Mouse (Mus musculus) heart, embryonic 14.5 days (tissue): ENCODE measurements at regions not wholly inside any gene's neighbourhood (a gene's known extent, or its start where the extent isn't known, plus 50 kb on each side); places are given as distances from the start of the nearest gene placed in this dataset.
A peak's percentile ranks its signal among the peaks of the same experiment; 100 is the strongest.

ENCODE experiments used
- ATAC-seq: fragments of 200-750 bp; cut with Nextera tagmentation; 2 replicates; pipeline ENCODE4 v1.8.0; 2017; ENCODE audit warnings: low read depth, moderate TSS enrichment; ENCODE audit not compliant: insufficient number of reproducible peaks, insufficient read depth, low FRiP score
- H3K27ac ChIP-seq, 2 experiments: fragments of 200-500 bp in 1 of 2; fragments of 300-500 bp in 1 of 2; sonication (generic) in 1 of 2; replicated peaks in 1 of 2; 2 replicates each; pipeline ENCODE4 v1.5.1; 2012 to 2014; ENCODE audit warnings: low read depth in 2 of 2, low read length in 2 of 2, control low read depth in 1 of 2, mild to moderate bottlenecking in 1 of 2, mixed read lengths in 1 of 2; ENCODE audit not compliant: control insufficient read depth in 1 of 2, insufficient read depth in 1 of 2
- H3K27me3 ChIP-seq: fragments of 300-500 bp; sonication (generic); 2 replicates; pipeline ENCODE4 v1.6.1; 2014; ENCODE audit warnings: mild to moderate bottlenecking, low read length, control low read depth; ENCODE audit not compliant: control insufficient read depth, insufficient read depth
- H3K36me3 ChIP-seq: fragments of 300-500 bp; sonication (generic); 2 replicates; pipeline ENCODE4 v1.6.1; 2014; ENCODE audit warnings: mild to moderate bottlenecking, control low read depth, low read length, mixed read lengths; ENCODE audit not compliant: control insufficient read depth, insufficient read depth
- H3K4me1 ChIP-seq, 2 experiments: fragments of 200-500 bp in 1 of 2; fragments of 300-500 bp in 1 of 2; sonication (generic) in 1 of 2; 2 replicates each; pipeline ENCODE4 v1.6.1; 2012 to 2014; ENCODE audit warnings: low read length in 2 of 2, control low read depth in 1 of 2, mixed read lengths in 1 of 2; ENCODE audit not compliant: control insufficient read depth in 2 of 2, insufficient read depth in 2 of 2
- H3K4me2 ChIP-seq: fragments of 300-500 bp; sonication (generic); 2 replicates; pipeline ENCODE4 v1.6.1; 2014; ENCODE audit warnings: mild to moderate bottlenecking, low read length
- H3K4me3 ChIP-seq, 2 experiments: fragments of 200-500 bp in 1 of 2; fragments of 300-500 bp in 1 of 2; sonication (generic) in 1 of 2; 2 replicates each; pipeline ENCODE4 v1.5.1; 2012 to 2014; ENCODE audit warnings: low read length in 2 of 2, mild to moderate bottlenecking in 2 of 2, control low read depth in 1 of 2, low read depth in 1 of 2, moderate library complexity in 1 of 2; ENCODE audit not compliant: control insufficient read depth in 1 of 2, insufficient read depth in 1 of 2
- H3K9ac ChIP-seq: fragments of 300-500 bp; sonication (generic); 2 replicates; pipeline ENCODE4 v1.6.1; 2014; ENCODE audit warnings: mild to moderate bottlenecking, low read length
- H3K9me3 ChIP-seq: fragments of 300-500 bp; sonication (generic); 2 replicates; pipeline ENCODE4 v1.6.1; 2016; ENCODE audit warnings: low read length, control low read depth; ENCODE audit not compliant: control insufficient read depth
- WGBS: fragments of 180-500 bp; shearing (Covaris S2); extraction: QIAGEN DNeasy Blood & Tissue Kit; methylation state at CpG from one replicate; pipeline ENCODE4 v1.1.7; 2014; 5-methylcytosine and 5-hydroxymethylcytosine counted together

GRCm38 (mm10) chr4:124443613-124444108 is 166.9 kb downstream of the 3100002H09Rik start:
- H3K27ac ChIP-seq: no peak overlapping the region
- H3K36me3 ChIP-seq: no peaks in the 10 kb centered on the region
- WGBS: 5% methylated on average over 8 of the region's 10 CpGs
- no peak overlapping the region for H3K9ac ChIP-seq
- no peak for ATAC-seq
- no peak overlapping the region for H3K4me2 ChIP-seq
- H3K27me3 ChIP-seq: peaks cover 69% of the 10 kb centered on the region
- H3K9me3 ChIP-seq: no peaks in the 10 kb centered on the region
- no peaks in the 10 kb centered on the region; a peak in 1 of 4 replicates for H3K4me1 ChIP-seq
- no peak overlapping the region for H3K4me3 ChIP-seq

- H3K4me2 ChIP-seq: no peak overlapping the region
- no peaks in the 10 kb centered on the region for H3K9me3 ChIP-seq
- no peak overlapping the region for H3K27ac ChIP-seq
- no peak for ATAC-seq
- H3K9ac ChIP-seq: no peak overlapping the region
- no peak overlapping the region for H3K4me3 ChIP-seq
- H3K27me3 ChIP-seq: peaks cover 69% of the 10 kb centered on the region
- H3K4me1 ChIP-seq: no peaks in the 10 kb centered on the region; a peak in 1 of 4 replicates
- WGBS: 29% methylated on average over 10 of the region's 10 CpGs
- no peaks in the 10 kb centered on the region for H3K36me3 ChIP-seq
Observed at GRCm38 (mm10) chr4:124443130-124443503, 167.5 kb downstream of the 3100002H09Rik start.

- Histone ChIP-seq H3K4me2 (no peak overlapping the region), H3K9me3 (no peaks in the 10 kb centered on the region), H3K4me1 (no peaks in the 10 kb centered on the region; a peak in 1 of 4 replicates), H3K27me3 (peaks cover 69% of the 10 kb centered on the region), H3K4me3 (no peak overlapping the region), H3K9ac (no peak overlapping the region), H3K36me3 (no peaks in the 10 kb centered on the region), H3K27ac (no peak overlapping the region)
- no peak for ATAC-seq
- WGBS: 17% methylated on average over 10 of the region's 10 CpGs
Observed at GRCm38 (mm10) chr4:124442491-124443129, 168.0 kb downstream of the 3100002H09Rik start.

- Histone ChIP-seq H3K27me3 (peaks cover 69% of the 10 kb centered on the region), H3K9ac (no peak overlapping the region), H3K27ac (no peak overlapping the region), H3K4me3 (no peak overlapping the region), H3K4me2 (no peak overlapping the region), H3K36me3 (no peaks in the 10 kb centered on the region), H3K9me3 (no peaks in the 10 kb centered on the region), H3K4me1 (no peaks in the 10 kb centered on the region; a peak in 1 of 4 replicates)
- 16% methylated on average over 15 of the region's 15 CpGs for WGBS
- ATAC-seq: no peak
Observed at GRCm38 (mm10) chr4:124441737-124442487, 168.7 kb downstream of the 3100002H09Rik start.

GRCm38 (mm10) chr4:124435040-124435434 is 175.6 kb downstream of the 3100002H09Rik start:
- 43% methylated on average over 12 of the region's 12 CpGs for WGBS
- Histone ChIP-seq H3K9ac (no peak overlapping the region), H3K9me3 (no peaks in the 10 kb centered on the region), H3K36me3 (no peaks in the 10 kb centered on the region), H3K4me3 (no peak overlapping the region), H3K27me3 (peaks cover 11% of the 10 kb centered on the region; the same call in 1 of the 2 replicates), H3K4me1 (peaks cover 8 to 12% of the 10 kb centered on the region in 2 experiments), H3K4me2 (peak overlapping the region; percentile 59), H3K27ac (no peak overlapping the region)
- no peak for ATAC-seq

GRCm38 (mm10) chr4:124434059-124435039 is 176.3 kb downstream of the 3100002H09Rik start:
- H3K4me1 ChIP-seq: peaks cover 8 to 12% of the 10 kb centered on the region in 2 experiments
- H3K36me3 ChIP-seq: no peaks in the 10 kb centered on the region
- H3K27ac ChIP-seq: 0 out of 4 replicates have a peak overlapping the region, but pooled peaks of 1 of the 2 experiments have one; percentile 19
- H3K4me2 ChIP-seq: peak overlapping the region; percentile 59
- peaks cover 4% of the 10 kb centered on the region; the same call in 1 of the 2 replicates for H3K27me3 ChIP-seq
- ATAC-seq: peak; percentile 45
- 6% methylated on average over 23 of the region's 25 CpGs for WGBS
- H3K9ac ChIP-seq: 0 out of 2 replicates have a peak overlapping the region, but pooled peaks have one; percentile 30
- H3K9me3 ChIP-seq: no peaks in the 10 kb centered on the region
- peak overlapping the region; percentile 1 to 14; a peak in 2 of 4 replicates for H3K4me3 ChIP-seq

GRCm38 (mm10) chr4:124433506-124433905 is 177.1 kb downstream of the 3100002H09Rik start:
- Histone ChIP-seq H3K4me2 (no peak overlapping the region), H3K36me3 (no peaks in the 10 kb centered on the region), H3K9ac (no peak overlapping the region), H3K27ac (no peak overlapping the region), H3K27me3 (no peaks in the 10 kb centered on the region), H3K4me1 (peaks cover 8 to 12% of the 10 kb centered on the region in 2 experiments), H3K4me3 (no peak overlapping the region), H3K9me3 (no peaks in the 10 kb centered on the region)
- no peak for ATAC-seq
- WGBS: 75% methylated on average over 9 of the region's 9 CpGs
